Mouse (Mus musculus) liver, embryonic 14.5 days (tissue): ENCODE results near the gene Cblc. TPM values are rescaled to one million over a fixed set of nuclear protein-coding genes. Genes with fewer than 3 reads are reported as not detected.

Experiments used
- ATAC-seq: fragments of 200-750 bp; cut with Nextera tagmentation; 2 replicates; pipeline ENCODE4 v1.8.0; 2017; ENCODE audit warnings: moderate number of reproducible peaks, mild to moderate bottlenecking, moderate library complexity; ENCODE audit not compliant: insufficient read depth
- DNase-seq, 3 experiments: peaks; one replicate each; pipeline ENCODE4 v3.0.0-alpha.2; 2012 to 2013; ENCODE audit warnings: low read depth in 3 of 3, low spot score in 3 of 3
- H3K27ac ChIP-seq: fragments of 300-500 bp; sonication (generic); 2 replicates; pipeline ENCODE4 v1.5.1; 2014; ENCODE audit warnings: moderate library complexity, mild to moderate bottlenecking, control low read depth, inconsistent platforms
- H3K27me3 ChIP-seq: fragments of 300-500 bp; sonication (generic); 2 replicates; pipeline ENCODE4 v1.6.1; 2014; ENCODE audit warnings: mild to moderate bottlenecking, low read length, moderate library complexity; ENCODE audit not compliant: control insufficient read depth, insufficient read depth
- H3K36me3 ChIP-seq: fragments of 300-500 bp; sonication (generic); replicated peaks from 2 replicates; pipeline ENCODE4 v1.6.1; 2014; ENCODE audit warnings: low read depth; ENCODE audit not compliant: control insufficient read depth, insufficient read depth
- H3K4me1 ChIP-seq, 2 experiments: fragments of 200-500 bp in 1 of 2; fragments of 300-500 bp in 1 of 2; sonication (generic) in 1 of 2; replicated peaks; 2 replicates each; pipeline ENCODE4 v1.6.1; 2012 to 2014; ENCODE audit warnings: antibody characterized with exemption in 1 of 2, inconsistent platforms in 1 of 2, low read length in 1 of 2; ENCODE audit not compliant: control insufficient read depth in 2 of 2, insufficient read depth in 2 of 2
- H3K4me2 ChIP-seq: fragments of 300-500 bp; sonication (generic); 2 replicates; pipeline ENCODE4 v1.6.1; 2014; ENCODE audit warnings: low read depth, mild to moderate bottlenecking, control low read depth, moderate library complexity
- H3K4me3 ChIP-seq, 2 experiments: fragments of 200-500 bp in 1 of 2; fragments of 300-500 bp in 1 of 2; sonication (generic) in 1 of 2; 2 replicates each; pipeline ENCODE4 v1.5.1; 2012 to 2014; ENCODE audit warnings: low read depth in 2 of 2, low read length in 2 of 2, mild to moderate bottlenecking in 2 of 2, control low read depth in 1 of 2, inconsistent platforms in 1 of 2, moderate library complexity in 1 of 2; ENCODE audit not compliant: insufficient read depth in 1 of 2
- H3K9ac ChIP-seq: fragments of 300-500 bp; sonication (generic); replicated peaks from 2 replicates; pipeline ENCODE4 v1.6.1; 2014; ENCODE audit warnings: mild to moderate bottlenecking, control low read depth, moderate library complexity
- H3K9me3 ChIP-seq: fragments of 300-500 bp; sonication (generic); 2 replicates; pipeline ENCODE4 v1.6.1; 2016; ENCODE audit warnings: low read length, mixed read lengths; ENCODE audit not compliant: control insufficient read depth
- CTCF ChIP-seq: IDR thresholded peaks from 2 replicates; pipeline ENCODE4 v1.5.1; 2016; ENCODE audit warnings: antibody characterized with exemption, low read depth, control low read depth
- EP300 ChIP-seq: IDR thresholded peaks from 2 replicates; pipeline ENCODE4 v1.6.1; 2016; ENCODE audit warnings: antibody characterized with exemption, low read depth
- WGBS: fragments of 180-500 bp; shearing (Covaris S2); extraction: QIAGEN DNeasy Blood & Tissue Kit; methylation state at CpG from one replicate; pipeline ENCODE4 v1.1.7; 2014; ENCODE audit not compliant: insufficient replicate concordance; 5-methylcytosine and 5-hydroxymethylcytosine counted together
- polyA plus RNA-seq, 2 experiments: library from polyadenylated mRNA; depleted of rRNA in 1 of 2; stranded (reverse) in 1 of 2; unstranded in 1 of 2; fragments of >200 nt; fragmentation: Nextera tagmentation in 1 of 2; extraction: Ambion mirVana in 1 of 2; gene quantifications; 2 replicates each; pipeline versions ENCODE4 v1.2.1 to v1.2.3; 2012 to 2014

The Cblc gene
- polyA plus RNA-seq, 2 experiments = 0.95 to 1.1 TPM

DNA sequence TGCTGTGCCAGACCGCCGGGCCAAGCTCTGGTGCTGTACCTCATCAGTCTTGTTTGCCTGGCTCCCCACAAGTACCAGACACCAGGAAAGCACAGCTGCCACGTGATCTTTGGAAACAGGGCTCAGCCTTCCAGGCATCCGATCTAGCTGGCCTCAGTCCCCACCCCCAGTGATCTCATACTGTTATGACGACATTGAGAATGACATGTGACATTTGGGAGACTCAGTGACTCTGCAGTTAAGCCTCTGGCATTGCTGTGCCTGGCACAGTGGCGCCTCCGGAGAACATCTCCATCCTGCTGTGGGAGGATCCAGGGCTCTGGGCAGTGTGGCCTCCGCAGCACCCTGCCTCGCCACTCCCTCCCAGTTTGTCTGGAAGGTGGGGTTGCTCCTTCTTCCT lies 35.2 kb upstream of the Cblc start:
- Histone ChIP-seq H3K4me1 (peaks cover 0 to 5% of the 10 kb centered on the region in 2 experiments; a peak in 2 of 4 replicates), H3K27ac (no peak overlapping the region), H3K36me3 (no peaks in the 10 kb centered on the region), H3K9me3 (no peaks in the 10 kb centered on the region), H3K9ac (no peak overlapping the region), H3K4me3 (no peak overlapping the region), H3K27me3 (no peaks in the 10 kb centered on the region), H3K4me2 (no peak overlapping the region)
- TF ChIP-seq CTCF (no peak), EP300 (no peak)
- 47% methylated on average over 9 of the region's 9 CpGs for WGBS
- ATAC-seq (no peak), DNase-seq (no peak)

DNA sequence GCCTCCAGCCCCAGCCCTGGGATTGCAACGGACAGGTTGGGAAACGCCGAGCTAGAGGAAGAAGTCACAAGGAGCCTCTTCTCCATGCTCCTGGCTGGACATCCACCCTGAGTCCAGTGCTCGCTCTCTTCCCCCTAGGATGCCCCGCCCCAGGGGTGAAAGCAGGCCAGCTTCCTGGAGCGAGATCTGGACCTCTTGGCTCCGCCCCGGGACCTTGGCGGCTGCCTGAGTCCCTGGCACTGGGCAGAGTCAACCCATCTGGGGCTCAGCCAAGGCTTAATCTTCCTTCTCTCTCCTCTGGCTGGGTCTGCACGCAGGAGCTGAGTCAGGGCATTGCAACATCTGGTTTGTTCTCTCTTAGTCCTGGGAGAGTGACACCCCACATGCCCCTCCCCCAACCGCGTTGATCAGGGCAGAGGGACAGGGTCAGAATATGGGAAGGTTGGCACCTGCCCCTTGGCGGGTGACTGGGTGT lies 34.1 kb upstream of the Cblc start:
- no peaks in the 10 kb centered on the region for H3K27me3 ChIP-seq
- H3K9ac ChIP-seq = no peak overlapping the region
- WGBS = 18% methylated on average over 13 of the region's 13 CpGs
- no peaks in the 10 kb centered on the region for H3K9me3 ChIP-seq
- H3K4me3 ChIP-seq = no peak overlapping the region
- H3K27ac ChIP-seq = no peak overlapping the region
- peaks cover 0 to 5% of the 10 kb centered on the region in 2 experiments; a peak in 2 of 4 replicates for H3K4me1 ChIP-seq
- peak overlapping the region; percentile 6; the same call in 1 of the 2 replicates for H3K4me2 ChIP-seq
- DNase-seq (no peak), ATAC-seq (peak; percentile 70)
- no peaks in the 10 kb centered on the region for H3K36me3 ChIP-seq
- TF ChIP-seq CTCF (no peak), EP300 (no peak)

DNA sequence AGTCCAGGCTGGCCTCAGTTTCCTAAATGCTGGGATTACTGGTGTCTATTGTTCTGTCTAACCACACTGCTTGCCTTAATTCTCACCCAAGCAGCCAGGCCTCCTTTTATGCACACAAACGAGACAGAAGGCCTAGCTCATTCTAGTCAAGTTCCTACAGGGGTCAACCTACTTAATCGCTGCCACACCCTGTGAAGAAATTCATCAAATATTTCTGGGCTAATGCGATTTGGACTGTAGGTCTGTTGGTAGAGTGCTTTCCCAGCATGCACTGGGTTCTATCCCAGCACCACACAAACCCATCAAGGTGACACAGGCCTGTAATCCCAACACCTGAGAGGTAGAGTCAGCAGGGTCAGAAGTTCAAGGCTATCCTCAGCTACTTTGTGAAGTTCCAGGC lies 33.1 kb upstream of the Cblc start:
- no peak overlapping the region for H3K9ac ChIP-seq
- 61% methylated on average over 3 of the region's 3 CpGs for WGBS
- no peaks in the 10 kb centered on the region for H3K27me3 ChIP-seq
- H3K27ac ChIP-seq = no peak overlapping the region
- ATAC-seq = no peak
- no peak overlapping the region for H3K4me2 ChIP-seq
- no peak overlapping the region for H3K4me3 ChIP-seq
- H3K9me3 ChIP-seq = no peaks in the 10 kb centered on the region
- H3K4me1 ChIP-seq = peaks cover 0 to 9% of the 10 kb centered on the region in 2 experiments; a peak in 2 of 4 replicates
- no peak for TF ChIP-seq EP300
- no peak for TF ChIP-seq CTCF
- no peaks in the 10 kb centered on the region for H3K36me3 ChIP-seq
- no peak for DNase-seq

DNA sequence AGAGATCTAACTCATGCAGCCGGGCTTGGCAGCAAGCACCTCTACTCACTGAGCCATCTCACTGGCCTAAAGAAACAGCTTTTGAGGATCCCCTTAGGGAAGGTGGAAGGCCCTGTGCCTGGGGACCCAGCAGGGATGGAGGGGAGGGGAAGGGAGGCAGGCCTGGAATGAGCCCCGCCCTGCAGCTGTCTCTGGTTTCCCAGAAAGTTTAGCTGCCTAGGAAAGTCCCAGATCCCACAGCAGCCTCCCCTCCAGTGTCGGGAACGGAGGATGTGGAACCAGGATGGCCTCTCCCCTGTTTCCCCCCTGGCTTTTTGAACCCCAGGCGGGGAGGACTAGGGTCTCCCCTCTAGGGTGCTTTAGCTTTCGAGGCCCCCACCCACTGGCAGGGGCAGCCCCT lies 30.1 kb upstream of the Cblc start:
- H3K9ac ChIP-seq = no peak overlapping the region
- DNase-seq = no peak
- 54% methylated on average over 6 of the region's 6 CpGs for WGBS
- peaks cover 14% of the 10 kb centered on the region for H3K27me3 ChIP-seq
- H3K4me3 ChIP-seq = no peak overlapping the region
- no peak overlapping the region for H3K27ac ChIP-seq
- H3K4me1 ChIP-seq = peaks cover 0 to 21% of the 10 kb centered on the region in 2 experiments; a peak in 2 of 4 replicates
- no peak overlapping the region for H3K4me2 ChIP-seq
- no peak for TF ChIP-seq EP300
- TF ChIP-seq CTCF = no peak
- no peaks in the 10 kb centered on the region for H3K36me3 ChIP-seq
- H3K9me3 ChIP-seq = no peaks in the 10 kb centered on the region
- no peak for ATAC-seq

DNA sequence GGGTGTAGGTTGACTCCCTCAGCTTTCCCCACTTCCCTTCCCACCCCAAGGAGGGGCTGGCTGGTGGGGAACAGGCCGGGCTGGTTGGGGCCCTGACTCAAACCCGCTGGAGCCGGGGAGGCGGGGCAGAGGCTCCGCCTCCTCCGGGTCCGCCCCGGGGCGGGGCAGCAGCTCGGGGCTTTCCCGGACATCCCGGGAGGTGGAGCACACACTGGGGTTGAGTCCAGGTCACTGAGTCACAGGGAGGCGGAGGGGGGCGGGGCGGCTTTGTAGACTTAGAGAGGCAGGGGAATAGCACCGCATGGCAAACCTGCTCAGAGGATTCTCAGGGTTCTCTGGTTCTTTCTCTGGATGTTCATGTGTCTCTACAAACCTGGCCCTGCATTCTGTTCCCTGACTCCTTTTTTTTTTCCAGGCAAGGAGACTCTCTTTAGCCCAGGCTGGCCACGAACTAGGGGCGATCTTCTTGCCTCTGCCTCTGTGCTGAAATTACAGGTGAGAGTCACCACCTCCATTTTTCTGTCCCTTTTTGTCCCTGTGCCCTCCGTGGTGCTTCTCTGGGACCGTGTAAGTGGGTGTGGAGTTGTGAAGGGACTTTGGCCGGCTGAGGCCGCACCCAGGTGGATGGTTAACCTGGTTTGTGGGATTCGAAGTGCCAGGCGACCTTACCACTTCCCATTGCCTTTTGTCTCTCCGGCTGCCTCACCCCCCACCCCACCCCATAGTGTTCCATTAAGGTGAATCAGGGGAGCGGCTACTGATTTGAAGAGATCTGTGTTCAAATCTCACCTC lies 27.8 kb upstream of the Cblc start:
- Histone ChIP-seq H3K27me3 (peaks cover 19% of the 10 kb centered on the region), H3K27ac (no peak overlapping the region), H3K4me3 (no peak overlapping the region), H3K4me2 (peak overlapping the region; percentile 32), H3K9me3 (no peaks in the 10 kb centered on the region), H3K9ac (no peak overlapping the region), H3K4me1 (peaks cover 0 to 16% of the 10 kb centered on the region in 2 experiments; a peak in 2 of 4 replicates), H3K36me3 (no peaks in the 10 kb centered on the region)
- ATAC-seq (peak; percentile 70), DNase-seq (peak in 2 of 3 experiments; percentile 56 to 70)
- no peak for TF ChIP-seq CTCF
- TF ChIP-seq EP300 = no peak
- 15% methylated on average over 24 of the region's 26 CpGs for WGBS
